Mouse (Mus musculus) kidney, adult 2 months (tissue): ENCODE results near the gene Prss54.

Experiments
- CTCF ChIP-seq: fragments of 200-500 bp; conservative IDR thresholded peaks from 2 replicates; pipeline ENCODE4 v1.5.1; 2011; ENCODE audit warnings: low read depth, mild to moderate bottlenecking, control low read depth, low read length, moderate library complexity, mixed read lengths; ENCODE audit not compliant: insufficient read depth, insufficient read length
- POLR2A ChIP-seq: fragments of 200-500 bp; IDR thresholded peaks from one replicate; pipeline ENCODE4 v1.6.1; 2011; ENCODE audit warnings: low read depth, low read length, control low read depth

GRCm38 (mm10) chr8:95599861-95600260 lies 23.7 kb upstream of the Prss54 start:
- TF ChIP-seq POLR2A (no peak), CTCF (peak; percentile 67)
